Mouse (Mus musculus) liver, adult (tissue): ENCODE results near the gene Znrf4.

Experiments used
- GATA4 ChIP-seq: IDR thresholded peaks from 2 replicates; pipeline ENCODE4 v1.6.1; 2014; ENCODE audit warnings: mild to moderate bottlenecking, low read length; ENCODE audit not compliant: insufficient replicate concordance

Znrf4 gene

DNA sequence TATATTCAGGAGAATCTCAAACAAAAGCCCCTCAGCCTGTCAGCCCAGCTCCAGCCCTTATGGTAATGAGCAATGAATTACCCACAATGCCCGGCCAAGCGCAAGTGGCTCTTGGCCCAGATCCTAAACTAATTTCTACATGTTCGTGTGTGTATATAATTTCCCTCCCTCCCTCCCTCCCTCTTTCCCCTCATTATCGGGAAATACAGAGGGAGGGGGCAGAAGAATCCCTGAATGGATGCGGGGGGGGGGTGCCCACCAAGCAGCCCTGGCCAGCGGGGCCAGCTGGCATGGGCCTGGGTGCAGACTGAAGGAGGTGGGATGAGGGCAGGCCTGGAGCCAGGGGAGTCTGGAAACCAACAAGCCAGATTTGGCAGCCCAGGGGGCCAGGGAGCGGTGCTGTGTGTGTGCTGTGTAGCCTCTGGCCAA lies 44.8 kb downstream of the Znrf4 start:
- TF ChIP-seq GATA4 = no peak

DNA sequence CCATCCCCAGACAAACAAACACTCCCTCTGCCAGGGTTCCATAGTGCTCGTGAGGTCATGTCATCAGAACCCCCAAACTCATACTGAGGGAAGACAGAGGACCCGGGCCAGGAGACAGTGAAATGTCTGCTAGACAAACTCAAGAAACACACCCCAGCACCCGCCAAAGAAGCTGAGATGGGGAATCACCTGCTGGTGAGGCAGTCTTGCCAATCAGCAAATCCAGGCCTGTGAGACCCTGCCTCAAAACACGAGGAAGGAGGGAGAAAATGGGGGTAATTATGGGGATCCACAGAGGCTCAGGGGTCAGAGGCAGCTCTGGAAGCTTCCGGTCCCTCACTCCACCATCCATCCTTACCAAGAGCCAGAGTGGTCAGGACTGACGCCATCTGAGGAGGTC lies 45.5 kb downstream of the Znrf4 start:
- TF ChIP-seq GATA4 = no peak

- TF ChIP-seq GATA4 = no peak
Observed at GRCm38 (mm10) chr17:56464817-56465216, 47.4 kb downstream of the Znrf4 start.

GRCm38 (mm10) chr17:56464345-56464744 lies 47.9 kb downstream of the Znrf4 start:
- no peak for TF ChIP-seq GATA4

GRCm38 (mm10) chr17:56463500-56463899 lies 48.7 kb downstream of the Znrf4 start:
- TF ChIP-seq GATA4 = no peak

- TF ChIP-seq GATA4 = no peak
Observed at GRCm38 (mm10) chr17:56462835-56463455, 49.3 kb downstream of the Znrf4 start.

GRCm38 (mm10) chr17:56461771-56462743 lies 50.2 kb downstream of the Znrf4 start:
- no peak for TF ChIP-seq GATA4
